Mouse (Mus musculus): ENCODE results near the gene Prrt1. TPM values are rescaled to one million over a fixed set of nuclear protein-coding genes. Genes with fewer than 3 reads are reported as not detected.

The Prrt1 gene
- polyA plus RNA-seq, 1 experiment from 2014 or later: 0.57 TPM

DNA sequence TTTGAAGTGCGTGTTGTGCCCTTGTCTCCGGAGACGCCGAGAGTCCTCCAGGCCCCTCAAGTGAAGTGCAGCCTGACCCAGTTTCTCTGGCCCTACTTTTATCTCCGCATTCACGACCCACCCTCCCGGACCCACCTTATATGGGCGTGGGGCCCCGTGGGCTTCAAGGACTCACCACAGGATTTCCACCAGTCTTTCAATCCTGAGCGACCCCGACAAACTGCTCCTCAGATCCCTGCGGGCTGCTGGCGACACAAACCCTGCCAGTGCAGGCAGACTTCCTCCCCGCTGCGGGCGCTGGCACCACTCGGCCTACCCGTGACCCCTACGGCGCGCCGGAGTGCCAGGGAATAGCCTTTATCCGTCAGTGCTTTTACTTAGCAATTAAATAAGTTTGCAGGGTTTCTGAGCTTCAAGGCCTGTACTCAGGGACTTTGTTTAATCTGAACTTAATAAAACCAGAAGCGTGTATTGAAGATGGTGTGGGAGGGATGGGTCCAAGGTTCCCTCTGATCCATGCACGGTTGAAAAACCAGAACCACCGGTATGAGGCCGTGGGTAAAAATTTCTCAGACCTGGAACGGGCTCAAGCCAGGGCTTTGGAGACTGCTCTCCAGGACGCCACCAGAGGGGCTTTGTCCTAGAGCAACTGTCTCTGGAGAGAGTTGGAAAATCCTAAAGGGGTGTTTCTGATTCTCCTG, 1.2 kb upstream of the Prrt1 start, which contains the start of gene Ppt2:
Gene Ppt2 (minus strand): TSS at position 568 of the 701 bp plus-strand sequence.
- Histone ChIP-seq H3K27ac (ENCODE audit: low read depth, low read length) (peak within 1 kb of the TSS; percentile 70), H3K4me2 (ENCODE audit: low read depth) (peak within 1 kb of the TSS; percentile 92), H3K9me3 (ENCODE audit: control insufficient read depth, low read length) (no peaks in the 10 kb centered on the region), H3K36me3 (ENCODE audit: control insufficient read depth, insufficient read depth, low read length) (no peaks in the 10 kb centered on the region), H3K4me1 (ENCODE audit: control insufficient read depth, insufficient read depth, low read length) (peaks cover 19% of the 10 kb centered on the region), H3K9ac (ENCODE audit: low read length) (peak within 1 kb of the TSS; percentile 79), H3K27me3 (ENCODE audit: control insufficient read depth, insufficient read depth, low read length) (peaks cover 33% of the 10 kb centered on the region), H3K4me3 (ENCODE audit: low read depth, low read length) (peak within 1 kb of the TSS; percentile 78)
- DNase-seq (ENCODE audit: low spot score) (peak; percentile 53), ATAC-seq (ENCODE audit: insufficient read depth, low FRiP score, low TSS enrichment) (0 out of 2 replicates have a peak, but pooled peaks have one; percentile 11)
- 9% methylated on average over 29 of the region's 29 CpGs for WGBS

DNA sequence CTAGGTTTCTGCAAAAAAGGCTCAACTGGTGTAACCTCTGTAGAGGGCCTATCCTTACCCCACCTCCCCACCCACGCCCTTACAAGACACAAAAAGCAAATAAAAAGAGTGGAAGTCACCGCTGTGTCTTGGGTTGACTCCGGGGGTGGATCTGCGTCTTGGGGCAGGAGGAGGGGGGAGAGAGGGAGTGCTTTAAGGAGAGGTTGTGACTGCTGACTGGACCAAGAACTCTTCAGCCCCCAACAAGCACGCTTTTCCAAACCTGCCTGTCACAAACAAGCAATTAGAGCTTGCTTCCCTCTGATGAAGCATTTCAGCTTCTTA, 727 bp upstream of the Prrt1 start:
- H3K36me3 ChIP-seq (ENCODE audit: control insufficient read depth, insufficient read depth, low read length): no peaks in the 10 kb centered on the region
- ATAC-seq (ENCODE audit: insufficient read depth, low FRiP score, low TSS enrichment): no peak
- WGBS: 27% methylated on average over 5 of the region's 5 CpGs
- no peak overlapping the region for H3K27ac ChIP-seq (ENCODE audit: low read depth, low read length)
- H3K9ac ChIP-seq (ENCODE audit: low read length): no peak overlapping the region
- H3K9me3 ChIP-seq (ENCODE audit: control insufficient read depth, low read length): no peaks in the 10 kb centered on the region
- no peak overlapping the region for H3K4me3 ChIP-seq (ENCODE audit: low read depth, low read length)
- H3K27me3 ChIP-seq (ENCODE audit: control insufficient read depth, insufficient read depth, low read length): peaks cover 38% of the 10 kb centered on the region
- peaks cover 19% of the 10 kb centered on the region for H3K4me1 ChIP-seq (ENCODE audit: control insufficient read depth, insufficient read depth, low read length)
- H3K4me2 ChIP-seq (ENCODE audit: low read depth): peak overlapping the region; percentile 92; the same call in 1 of the 2 replicates
- no peak for DNase-seq (ENCODE audit: low spot score)

DNA sequence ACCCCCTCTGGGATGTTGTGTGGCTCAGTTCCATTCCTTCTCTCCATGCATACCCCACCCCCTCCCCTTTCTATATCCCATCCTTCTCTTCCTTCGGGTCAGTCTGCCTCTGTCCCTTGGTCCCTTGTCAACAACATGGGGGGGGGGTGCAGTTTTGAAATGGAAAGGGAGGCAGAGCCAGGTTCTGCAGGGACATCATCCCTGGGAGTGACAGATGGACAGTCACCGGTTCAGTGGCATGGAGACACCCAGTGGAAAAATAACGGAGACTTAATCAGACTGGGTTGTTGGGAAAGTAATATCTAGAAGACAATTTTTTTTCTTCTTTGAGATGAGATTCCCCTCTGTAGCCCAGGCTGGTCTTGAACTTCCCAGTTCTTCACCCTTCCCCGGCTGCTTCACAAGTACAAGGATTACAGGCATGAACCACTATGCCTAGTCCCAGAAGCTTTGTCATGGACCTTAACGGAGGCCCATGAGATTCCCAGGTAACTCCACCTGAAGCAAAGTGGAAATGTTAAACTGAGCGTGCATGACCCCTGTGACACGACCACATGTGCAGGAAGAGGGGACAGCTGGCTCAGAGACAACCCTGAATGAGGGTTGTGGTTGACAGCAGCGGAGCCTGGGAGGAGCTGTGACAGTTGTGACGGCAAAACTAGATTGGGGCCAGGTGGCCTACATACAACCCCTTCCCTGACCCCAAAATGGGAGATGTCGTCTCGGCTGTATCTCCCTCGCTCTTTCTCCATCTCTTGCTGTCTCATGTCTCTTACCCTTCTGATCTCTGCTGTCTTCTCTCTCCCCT, 667 bp downstream of the Prrt1 start:
- H3K27ac ChIP-seq (ENCODE audit: low read depth, low read length): no peak overlapping the region
- WGBS: 12% methylated on average over 12 of the region's 12 CpGs
- H3K4me1 ChIP-seq (ENCODE audit: control insufficient read depth, insufficient read depth, low read length): peaks cover 19% of the 10 kb centered on the region
- no peaks in the 10 kb centered on the region for H3K36me3 ChIP-seq (ENCODE audit: control insufficient read depth, insufficient read depth, low read length)
- H3K9ac ChIP-seq (ENCODE audit: low read length): no peak overlapping the region
- DNase-seq (ENCODE audit: low spot score) (no peak), ATAC-seq (ENCODE audit: insufficient read depth, low FRiP score, low TSS enrichment) (no peak)
- H3K9me3 ChIP-seq (ENCODE audit: control insufficient read depth, low read length): no peaks in the 10 kb centered on the region
- peak overlapping the region; percentile 21; the same call in 1 of the 2 replicates for H3K4me3 ChIP-seq (ENCODE audit: low read depth, low read length)
- H3K27me3 ChIP-seq (ENCODE audit: control insufficient read depth, insufficient read depth, low read length): peaks cover 38% of the 10 kb centered on the region
- peak overlapping the region; percentile 38 for H3K4me2 ChIP-seq (ENCODE audit: low read depth)

DNA sequence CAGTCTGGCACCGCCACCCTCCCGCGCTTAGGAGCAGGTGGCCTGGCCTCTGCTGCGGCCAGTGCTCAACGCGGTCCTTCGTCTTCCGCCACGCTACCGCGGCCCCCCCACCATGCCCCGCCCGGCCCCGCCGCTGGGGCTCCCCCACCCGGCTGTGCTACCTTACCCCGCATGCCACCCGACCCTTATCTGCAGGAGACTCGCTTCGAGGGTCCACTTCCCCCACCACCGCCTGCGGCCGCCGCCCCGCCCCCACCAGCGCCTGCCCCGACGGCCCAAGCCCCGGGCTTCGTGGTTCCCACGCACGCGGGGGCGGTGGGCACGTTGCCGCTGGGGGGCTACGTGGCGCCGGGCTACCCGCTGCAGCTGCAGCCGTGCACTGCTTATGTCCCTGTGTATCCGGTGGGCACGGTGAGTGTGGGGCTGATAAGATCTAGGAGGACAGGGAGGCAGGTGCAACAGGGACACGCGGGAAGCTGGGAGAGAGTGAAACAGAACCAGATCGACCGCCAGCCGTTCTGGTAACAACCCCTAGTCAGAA, 1.5 kb downstream of the Prrt1 start:
- 2% methylated on average over 47 of the region's 48 CpGs for WGBS
- H3K27me3 ChIP-seq (ENCODE audit: control insufficient read depth, insufficient read depth, low read length): peaks cover 38% of the 10 kb centered on the region
- no peak for DNase-seq (ENCODE audit: low spot score)

DNA sequence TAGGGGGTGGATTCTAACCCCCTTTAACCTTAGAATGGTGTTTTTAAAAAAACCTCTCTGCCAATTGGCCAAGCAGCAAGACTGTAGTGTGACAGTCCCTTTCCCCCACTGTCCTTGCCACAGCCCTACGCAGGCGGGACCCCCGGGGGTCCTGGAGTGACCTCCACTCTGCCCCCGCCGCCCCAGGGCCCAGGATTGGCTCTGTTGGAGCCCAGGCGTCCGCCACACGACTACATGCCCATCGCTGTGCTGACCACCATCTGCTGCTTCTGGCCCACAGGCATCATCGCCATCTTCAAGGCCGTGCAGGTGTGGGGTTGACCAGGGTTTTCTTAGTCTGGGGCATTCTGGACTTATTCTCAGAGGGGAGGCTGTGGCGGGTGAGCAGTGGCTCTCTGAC, 2.3 kb downstream of the Prrt1 start:
- ATAC-seq (ENCODE audit: insufficient read depth, low FRiP score, low TSS enrichment) (no peak), DNase-seq (ENCODE audit: low spot score) (no peak)
- Histone ChIP-seq H3K9ac (ENCODE audit: low read length) (no peak overlapping the region; the same call in 1 of the 2 replicates), H3K4me1 (ENCODE audit: control insufficient read depth, insufficient read depth, low read length) (peaks cover 19% of the 10 kb centered on the region), H3K27me3 (ENCODE audit: control insufficient read depth, insufficient read depth, low read length) (peaks cover 38% of the 10 kb centered on the region), H3K4me2 (ENCODE audit: low read depth) (peak overlapping the region; percentile 47), H3K9me3 (ENCODE audit: control insufficient read depth, low read length) (no peaks in the 10 kb centered on the region), H3K27ac (ENCODE audit: low read depth, low read length) (no peak overlapping the region), H3K36me3 (ENCODE audit: control insufficient read depth, insufficient read depth, low read length) (no peaks in the 10 kb centered on the region), H3K4me3 (ENCODE audit: low read depth, low read length) (peak overlapping the region; percentile 29)
- WGBS: 5% methylated on average over 12 of the region's 12 CpGs

More for the DNA sequence above, 1.5 kb downstream of the Prrt1 start:
- Histone ChIP-seq H3K9ac (ENCODE audit: low read length) (peak overlapping the region; percentile 26; the same call in 1 of the 2 replicates), H3K36me3 (ENCODE audit: control insufficient read depth, insufficient read depth, low read length) (no peaks in the 10 kb centered on the region), H3K4me2 (ENCODE audit: low read depth) (peak overlapping the region; percentile 34), H3K4me3 (ENCODE audit: low read depth, low read length) (peak overlapping the region; percentile 21; the same call in 1 of the 2 replicates), H3K27ac (ENCODE audit: low read depth, low read length) (no peak overlapping the region), H3K9me3 (ENCODE audit: control insufficient read depth, low read length) (no peaks in the 10 kb centered on the region), H3K4me1 (ENCODE audit: control insufficient read depth, insufficient read depth, low read length) (peaks cover 19% of the 10 kb centered on the region)
- no peak for ATAC-seq (ENCODE audit: insufficient read depth, low FRiP score, low TSS enrichment)

DNA sequence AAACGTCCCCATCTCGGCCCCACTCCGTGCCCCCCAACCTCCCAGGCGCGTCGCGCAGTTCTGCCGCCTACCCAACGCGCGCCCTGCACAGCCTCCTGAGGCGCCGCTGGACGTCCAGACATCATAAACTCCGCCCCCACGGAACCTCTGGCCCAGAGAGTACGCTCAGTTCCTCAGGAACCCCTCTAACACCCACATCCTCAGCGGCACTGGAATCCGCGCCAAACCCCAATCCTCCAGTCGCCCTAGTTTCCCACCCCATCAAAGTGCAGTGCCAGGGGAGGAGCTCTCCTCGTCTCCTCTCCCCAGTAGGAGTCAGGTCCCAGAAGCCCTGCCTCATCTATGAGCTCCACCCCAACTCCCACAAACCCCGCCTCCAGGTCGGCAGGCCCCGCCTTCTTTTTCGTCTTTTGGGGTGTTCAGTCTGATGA, 2.9 kb downstream of the Prrt1 start:
- ATAC-seq (ENCODE audit: insufficient read depth, low FRiP score, low TSS enrichment) (no peak), DNase-seq (ENCODE audit: low spot score) (peak; percentile 42)
- H3K27ac ChIP-seq (ENCODE audit: low read depth, low read length): no peak overlapping the region
- no peaks in the 10 kb centered on the region for H3K9me3 ChIP-seq (ENCODE audit: control insufficient read depth, low read length)
- peak overlapping the region; percentile 29 for H3K9ac ChIP-seq (ENCODE audit: low read length)
- H3K4me1 ChIP-seq (ENCODE audit: control insufficient read depth, insufficient read depth, low read length): peaks cover 19% of the 10 kb centered on the region
- peaks cover 38% of the 10 kb centered on the region for H3K27me3 ChIP-seq (ENCODE audit: control insufficient read depth, insufficient read depth, low read length)
- H3K4me2 ChIP-seq (ENCODE audit: low read depth): peak overlapping the region; percentile 47
- no peaks in the 10 kb centered on the region for H3K36me3 ChIP-seq (ENCODE audit: control insufficient read depth, insufficient read depth, low read length)
- under 1% methylated on average over 26 of the region's 26 CpGs for WGBS
- H3K4me3 ChIP-seq (ENCODE audit: low read depth, low read length): peak overlapping the region; percentile 29

DNA sequence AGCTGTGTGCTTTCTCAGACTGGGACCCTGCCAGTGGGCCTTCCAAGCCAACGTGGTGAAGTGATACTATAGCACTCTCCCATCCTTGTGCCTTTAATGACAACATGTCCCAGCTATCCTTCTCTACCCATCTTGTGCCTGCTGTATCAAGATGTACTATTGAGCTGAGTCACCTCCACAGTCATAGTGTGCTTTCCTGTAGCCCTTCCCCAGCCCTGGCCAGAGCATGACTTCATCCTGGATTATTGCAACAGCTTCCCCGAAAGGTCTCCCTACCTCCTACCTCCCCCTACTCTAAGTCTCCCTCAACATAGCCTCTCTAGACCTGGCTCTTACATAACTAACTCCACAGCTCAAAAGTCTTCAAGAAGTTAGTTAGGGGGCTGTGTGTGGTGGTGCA, 6.3 kb downstream of the Prrt1 start:
- ATAC-seq (ENCODE audit: insufficient read depth, low FRiP score, low TSS enrichment): no peak
- Histone ChIP-seq H3K4me1 (ENCODE audit: control insufficient read depth, insufficient read depth, low read length) (0 out of 2 replicates have a peak, but pooled peaks cover 4% of the 10 kb centered on the region), H3K27ac (ENCODE audit: low read depth, low read length) (no peak overlapping the region), H3K4me2 (ENCODE audit: low read depth) (no peak overlapping the region), H3K36me3 (ENCODE audit: control insufficient read depth, insufficient read depth, low read length) (no peaks in the 10 kb centered on the region), H3K9me3 (ENCODE audit: control insufficient read depth, low read length) (no peaks in the 10 kb centered on the region), H3K9ac (ENCODE audit: low read length) (no peak overlapping the region), H3K4me3 (ENCODE audit: low read depth, low read length) (no peak overlapping the region), H3K27me3 (ENCODE audit: control insufficient read depth, insufficient read depth, low read length) (peaks cover 28% of the 10 kb centered on the region)
- WGBS: 71% methylated on average over 2 of the region's 2 CpGs
- DNase-seq (ENCODE audit: low spot score): no peak

DNA sequence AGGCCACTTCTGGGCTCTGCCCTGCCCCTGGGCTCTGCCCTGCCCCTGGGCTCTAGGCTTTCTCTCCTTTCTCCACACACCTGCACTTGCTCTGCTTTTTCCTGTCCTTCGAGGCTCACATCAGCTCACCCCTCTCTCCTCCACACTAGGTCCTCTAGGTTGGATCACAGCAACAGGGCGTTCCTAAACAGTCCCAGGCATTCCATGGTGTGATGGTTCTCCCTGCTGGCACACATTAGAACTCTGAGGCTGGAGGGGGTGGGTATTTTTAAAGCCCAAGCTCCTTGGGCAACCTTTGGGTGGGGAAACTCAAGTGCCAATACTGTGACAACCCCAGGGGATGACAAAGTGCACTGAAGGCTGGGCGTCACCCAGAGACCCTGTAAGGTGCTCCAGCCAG, 8.1 kb downstream of the Prrt1 start:
- no peaks in the 10 kb centered on the region for H3K36me3 ChIP-seq (ENCODE audit: control insufficient read depth, insufficient read depth, low read length)

More for the DNA sequence above, 8.1 kb downstream of the Prrt1 start:
- Histone ChIP-seq H3K27ac (ENCODE audit: low read depth, low read length) (no peak overlapping the region), H3K4me1 (ENCODE audit: control insufficient read depth, insufficient read depth, low read length) (no peaks in the 10 kb centered on the region), H3K4me2 (ENCODE audit: low read depth) (no peak overlapping the region), H3K9ac (ENCODE audit: low read length) (no peak overlapping the region), H3K9me3 (ENCODE audit: control insufficient read depth, low read length) (no peaks in the 10 kb centered on the region), H3K4me3 (ENCODE audit: low read depth, low read length) (no peak overlapping the region), H3K27me3 (ENCODE audit: control insufficient read depth, insufficient read depth, low read length) (peaks cover 10% of the 10 kb centered on the region; the same call in 1 of the 2 replicates)
- 60% methylated on average over 3 of the region's 3 CpGs for WGBS
- DNase-seq (ENCODE audit: low spot score) (no peak), ATAC-seq (ENCODE audit: insufficient read depth, low FRiP score, low TSS enrichment) (no peak)

All from neural tube, embryonic 11.5 days (tissue).